Mouse (Mus musculus) liver, postnatal 0 days (tissue): Measurements from ENCODE around the gene Dera.

Experiments
- CTCF ChIP-seq: sonication (generic); IDR thresholded peaks from 2 replicates; pipeline ENCODE4 v1.5.1; 2016; ENCODE audit warnings: antibody characterized with exemption, low read depth
- EP300 ChIP-seq: IDR thresholded peaks from 2 replicates; pipeline ENCODE4 v1.6.1; 2016; ENCODE audit warnings: antibody characterized with exemption, low read depth, mild to moderate bottlenecking

GRCm38 (mm10) chr6:137829056-137829776 lies 74.9 kb downstream of the Dera start:
- TF ChIP-seq EP300 (no peak), CTCF (no peak)
